Mouse (Mus musculus): Measurements from ENCODE around the gene Fitm1. TPM values are rescaled to one million over a fixed set of nuclear protein-coding genes. Genes with fewer than 3 reads are reported as not detected.

The Fitm1 gene
- total and polyA plus RNA-seq, 3 experiments, result not detected

GRCm38 (mm10) chr14:55603633-55604576 is 28.5 kb downstream of the Fitm1 start (continued):
- TF ChIP-seq TBP (conservative IDR thresholded peaks at IDR 0.05; ENCODE audit: low read depth, low read length) (peak; percentile 31; the same call in 1 of the 2 replicates), ZMIZ1 (IDR thresholded peaks at IDR 0.05; ENCODE audit: low read depth, low read length) (peak; percentile 31; the same call in 1 of the 2 replicates), PAX5 (IDR thresholded peaks at IDR 0.05; ENCODE audit: low read length) (no peak), SIN3A (IDR thresholded peaks at IDR 0.05; ENCODE audit: low read length) (peak; percentile 91), ZC3H11A (IDR thresholded peaks at IDR 0.05; ENCODE audit: low read depth, low read length) (no peak), UBTF (IDR thresholded peaks at IDR 0.05; ENCODE audit: low read depth, low read length) (no peak), E2F4 (IDR thresholded peaks at IDR 0.05; ENCODE audit: insufficient replicate concordance, low read depth, low read length) (no peak), JUND (conservative IDR thresholded peaks at IDR 0.05; ENCODE audit: low read depth, low read length) (no peak), ZKSCAN1 (IDR thresholded peaks at IDR 0.05; ENCODE audit: borderline replicate concordance, low read depth, low read length) (no peak)

- Histone ChIP-seq H3K79me2 (replicated peaks; ENCODE audit: control insufficient read depth, extremely low read depth, insufficient read depth, poor library complexity, severe bottlenecking) (no peaks in the 10 kb centered on the region), H3K27me3 (replicated peaks) (no peaks in the 10 kb centered on the region), H3K36me3 (replicated peaks in 1 of 2; ENCODE audit: control insufficient read depth in 1 of 2, insufficient read depth in 1 of 2, low read length in 1 of 2) (peaks cover 62 to 80% of the 10 kb centered on the region in 2 experiments), H3K4me2 (ENCODE audit: insufficient read depth, low read depth, poor library complexity, severe bottlenecking) (peak overlapping the region; percentile 67), H3K9me3 (replicated peaks; ENCODE audit: low read length) (no peaks in the 10 kb centered on the region), H3K9ac (ENCODE audit: insufficient read depth, low read depth) (peak overlapping the region; percentile 30; the same call in 1 of the 2 replicates), H3K4me1 (ENCODE audit: control insufficient read depth in 1 of 2, insufficient read depth in 2 of 2) (peaks cover 4 to 32% of the 10 kb centered on the region in 2 experiments; a peak in 3 of 4 replicates), H3K4me3 (replicated peaks in 1 of 3; ENCODE audit: low read depth in 2 of 3, low read length in 2 of 3, poor library complexity in 1 of 3) (peak overlapping the region; percentile 2 to 74 (median 58)), H3K27ac (ENCODE audit: insufficient read depth, low read depth) (peak overlapping the region; percentile 13; the same call in 1 of the 2 replicates)
- dilution Hi-C loops (cut with MboI; ENCODE audit: extremely low pct_ligation_motif_present, extremely low pct_unique_long_range_greater_than_20kb, low sequenced_read_pairs), result no loop called here
- in situ Hi-C loops (cut with MboI; ENCODE audit: low pct_ligation_motif_present, low pct_unique_long_range_greater_than_20kb, low sequenced_read_pairs), result no loop called here
- no peak for DNase-seq (ENCODE audit: extremely low read depth)
- TF ChIP-seq MAX (IDR thresholded peaks at IDR 0.05; ENCODE audit: low read length) (no peak), SMC3 (IDR thresholded peaks at IDR 0.05; ENCODE audit: low read depth, low read length) (no peak), SIN3A (IDR thresholded peaks at IDR 0.05; ENCODE audit: low read length) (no peak), GABPA (IDR thresholded peaks at IDR 0.05; ENCODE audit: insufficient replicate concordance, low read depth, low read length) (no peak), NRF1 (IDR thresholded peaks at IDR 0.05; ENCODE audit: low read depth, low read length) (no peak)
Observed at GRCm38 (mm10) chr14:55604823-55605222, 29.4 kb downstream of the Fitm1 start.

GRCm38 (mm10) chr14:55605743-55606459 is 30.5 kb downstream of the Fitm1 start:
- Histone ChIP-seq H3K4me2 (ENCODE audit: insufficient read depth, low read depth, poor library complexity, severe bottlenecking) (no peak overlapping the region), H3K4me3 (replicated peaks in 1 of 3; ENCODE audit: low read depth in 2 of 3, low read length in 2 of 3, poor library complexity in 1 of 3) (no peak overlapping the region), H3K79me2 (replicated peaks; ENCODE audit: control insufficient read depth, extremely low read depth, insufficient read depth, poor library complexity, severe bottlenecking) (no peaks in the 10 kb centered on the region), H3K27me3 (replicated peaks) (no peaks in the 10 kb centered on the region), H3K27ac (ENCODE audit: insufficient read depth, low read depth) (no peak overlapping the region), H3K9ac (ENCODE audit: insufficient read depth, low read depth) (no peak overlapping the region), H3K36me3 (replicated peaks in 1 of 2; ENCODE audit: control insufficient read depth in 1 of 2, insufficient read depth in 1 of 2, low read length in 1 of 2) (peaks cover 56 to 79% of the 10 kb centered on the region in 2 experiments), H3K9me3 (replicated peaks; ENCODE audit: low read length) (no peaks in the 10 kb centered on the region), H3K4me1 (ENCODE audit: control insufficient read depth in 1 of 2, insufficient read depth in 2 of 2) (peaks cover 4 to 32% of the 10 kb centered on the region in 2 experiments; a peak in 3 of 4 replicates)
- in situ Hi-C loops (cut with MboI; ENCODE audit: low pct_ligation_motif_present, low pct_unique_long_range_greater_than_20kb, low sequenced_read_pairs), result no loop called here
- no peak for DNase-seq (ENCODE audit: extremely low read depth)
- dilution Hi-C loops (cut with MboI; ENCODE audit: extremely low pct_ligation_motif_present, extremely low pct_unique_long_range_greater_than_20kb, low sequenced_read_pairs), result no loop called here
- TF ChIP-seq MXI1 (IDR thresholded peaks at IDR 0.05; ENCODE audit: low read depth, low read length), result no peak
